Mouse (Mus musculus) Patski (cell line): ENCODE results near the gene Tpd52l2. TPM values are rescaled to one million over a fixed set of nuclear protein-coding genes. Genes with fewer than 3 reads are reported as not detected.
A peak's percentile ranks its signal among the peaks of the same experiment; 100 is the strongest.

ENCODE experiments used
- ATAC-seq: fragments of 100-300 bp; one replicate; pipeline ENCODE4 v1.8.0; 2021
- CTCF ChIA-PET: fragments of 350-600 bp; sonication (Branson Sonifier 250); formaldehyde crosslinking; loops from one replicate; lab custom pipeline; 2022; ENCODE audit warnings: inconsistent platforms; lab: Charles Lee
- POLR2A ChIA-PET: fragments of 350-600 bp; sonication (Branson Sonifier 250); formaldehyde crosslinking; loops from one replicate; lab custom pipeline; 2022; ENCODE audit warnings: antibody characterized with exemption, inconsistent platforms; lab: Charles Lee
- DNase-seq: peaks from one replicate; pipeline ENCODE4 v3.0.0-alpha.2; 2011; ENCODE audit warnings: low read depth, low spot score
- H3K27me3 ChIP-seq: fragments of 371-371 bp; one replicate; pipeline ENCODE4 v1.5.1; 2021
- CTCF ChIP-seq: fragments of 100-300 bp; IDR thresholded peaks from one replicate; pipeline ENCODE4 v1.5.1; 2021
- in situ Hi-C: fragments of 300-500 bp; cut with MboI; formaldehyde crosslinking; loops from 3 replicates; pipeline ENCODE4 v1.11.1; 2018; ENCODE audit warnings: low pct_unique_long_range_greater_than_20kb, mixed read lengths
- polyA plus RNA-seq: library from polyadenylated mRNA; unstranded; gene quantifications from one replicate; pipeline ENCODE4 v1.2.3, GENCODE M21; 2021

Tpd52l2 gene
- polyA plus RNA-seq, 1 experiment from 2014 or later: 179 TPM

GRCm38 (mm10) chr2:181497548-181497875 lies 570 bp downstream of the Tpd52l2 start:
- ChIA-PET POLR2A (interaction anchor here (0.6 kb wide), 1 partner anchor 14 kb away, joined by 3 read pairs; no protein-coding TSS in a partner anchor), CTCF (interaction anchor here (1.1 to 3.6 kb wide), 8 partner anchors 12 to 108 kb away, joined by 3 to 44 read pairs (median 7); partner anchors contain the start of gene Dnajc5)
- DNase-seq (peak; percentile 43), ATAC-seq (peak; percentile 81)
- no peak for TF ChIP-seq CTCF
- H3K27me3 ChIP-seq: no peaks in the 10 kb centered on the region
- in situ Hi-C loops: no loop called here

- no peak for DNase-seq
- H3K27me3 ChIP-seq: no peaks in the 10 kb centered on the region
- no peak for TF ChIP-seq CTCF
- POLR2A ChIA-PET: interaction anchor here (1.2 kb wide), 1 partner anchor 15 kb away, joined by 3 read pairs; no protein-coding TSS in a partner anchor
- in situ Hi-C loops: no loop called here
- CTCF ChIA-PET: interaction anchor here (0.8 to 3.1 kb wide), 6 partner anchors 9 to 166 kb away, joined by 3 to 13 read pairs (median 6); no protein-coding TSS in a partner anchor
- no peak for ATAC-seq
These were observed 1.7 kb downstream of the Tpd52l2 start for GRCm38 (mm10) chr2:181498644-181499043.

- in situ Hi-C loops: no loop called here
- ATAC-seq (no peak), DNase-seq (no peak)
- TF ChIP-seq CTCF: no peak
- CTCF ChIA-PET: interaction anchor here (1.4 kb wide), 1 partner anchor 98 kb away, joined by 5 read pairs; no protein-coding TSS in a partner anchor
- POLR2A ChIA-PET: no interaction called here
- no peaks in the 10 kb centered on the region for H3K27me3 ChIP-seq
These were observed 12.2 kb downstream of the Tpd52l2 start for GRCm38 (mm10) chr2:181509191-181509590.

- TF ChIP-seq CTCF: no peak
- in situ Hi-C loops: no loop called here
- ATAC-seq (no peak), DNase-seq (no peak)
- POLR2A ChIA-PET: interaction anchor here (0.6 kb wide), 2 partner anchors 14 to 108 kb away, joined by 3 read pairs; no protein-coding TSS in a partner anchor
- CTCF ChIA-PET: interaction anchor here (0.7 to 1.3 kb wide), 5 partner anchors 8 to 100 kb away, joined by 3 to 4 read pairs (median 3); partner anchors contain the start of gene Tpd52l2
- H3K27me3 ChIP-seq: no peaks in the 10 kb centered on the region
These were observed 14.3 kb downstream of the Tpd52l2 start for GRCm38 (mm10) chr2:181511231-181511630.

- in situ Hi-C loops: no loop called here
- TF ChIP-seq CTCF: no peak
- no peaks in the 10 kb centered on the region for H3K27me3 ChIP-seq
- no peak for ATAC-seq
- CTCF ChIA-PET: interaction anchor here (0.8 to 3.2 kb wide), 11 partner anchors 8 to 160 kb away, joined by 3 to 13 read pairs (median 4); partner anchors contain the start of gene Tpd52l2
- no peak for DNase-seq
- POLR2A ChIA-PET: interaction anchor here (1.2 to 2.1 kb wide), 4 partner anchors 14 to 62 kb away, joined by 3 to 6 read pairs (median 4); no protein-coding TSS in a partner anchor
These were observed 22.3 kb downstream of the Tpd52l2 start for GRCm38 (mm10) chr2:181519201-181519600.

- H3K27me3 ChIP-seq: no peaks in the 10 kb centered on the region
- peak; percentile 94 for ATAC-seq
- in situ Hi-C loops: no loop called here
- no peak for TF ChIP-seq CTCF
- POLR2A ChIA-PET: interaction anchor here (0.6 to 1.9 kb wide), 11 partner anchors 11 to 209 kb away, joined by 3 to 8 read pairs (median 4); no protein-coding TSS in a partner anchor
- CTCF ChIA-PET: interaction anchor here (0.8 to 1.9 kb wide), 6 partner anchors 16 to 126 kb away, joined by 3 to 12 read pairs (median 6); partner anchors contain the start of gene Tpd52l2
- DNase-seq: peak; percentile 91
These were observed 23.4 kb downstream of the Tpd52l2 start, which contains the start of gene Dnajc5 for GRCm38 (mm10) chr2:181520118-181520935. Dnajc5 (plus strand) TSS chr2:181520485.

GRCm38 (mm10) chr2:181520936-181521227 lies 23.9 kb downstream of the Tpd52l2 start:
- no peak for TF ChIP-seq CTCF
- ChIA-PET POLR2A (interaction anchor here (0.7 to 1.9 kb wide), 4 partner anchors 47 to 80 kb away, joined by 3 to 8 read pairs (median 4); no protein-coding TSS in a partner anchor), CTCF (interaction anchor here (1.4 kb wide), 1 partner anchor 109 kb away, joined by 3 read pairs; no protein-coding TSS in a partner anchor)
- ATAC-seq (no peak), DNase-seq (no peak)
- no peaks in the 10 kb centered on the region for H3K27me3 ChIP-seq
- in situ Hi-C loops: no loop called here

- no peak for TF ChIP-seq CTCF
- ChIA-PET POLR2A (interaction anchor here (1.5 to 1.9 kb wide), 2 partner anchors 47 to 79 kb away, joined by 4 to 8 read pairs; no protein-coding TSS in a partner anchor), CTCF (interaction anchor here (1.4 to 3.0 kb wide), 3 partner anchors 13 to 110 kb away, joined by 3 to 26 read pairs (median 4); partner anchors contain the start of gene Samd10)
- DNase-seq: no peak
- ATAC-seq: no peak
- in situ Hi-C loops: no loop called here
- H3K27me3 ChIP-seq: no peaks in the 10 kb centered on the region
These were observed 24.5 kb downstream of the Tpd52l2 start for GRCm38 (mm10) chr2:181521491-181521890.

GRCm38 (mm10) chr2:181522811-181523210 lies 25.9 kb downstream of the Tpd52l2 start:
- POLR2A ChIA-PET: interaction anchor here (0.7 to 1.5 kb wide), 6 partner anchors 20 to 238 kb away, joined by 3 to 4 read pairs (median 4); no protein-coding TSS in a partner anchor
- ATAC-seq: no peak
- DNase-seq: no peak
- in situ Hi-C loops: no loop called here
- no peaks in the 10 kb centered on the region for H3K27me3 ChIP-seq
- TF ChIP-seq CTCF: peak; percentile 90
- CTCF ChIA-PET: interaction anchor here (0.7 to 3.8 kb wide), 21 partner anchors 9 to 128 kb away, joined by 3 to 33 read pairs (median 5); partner anchors contain the start of genes Prpf6, Samd10 and Tpd52l2

- no peak for TF ChIP-seq CTCF
- ATAC-seq (peak; percentile 95), DNase-seq (peak; percentile 73)
- ChIA-PET CTCF (interaction anchor here (0.7 to 3.8 kb wide), 8 partner anchors 9 to 69 kb away, joined by 3 to 33 read pairs (median 4); no protein-coding TSS in a partner anchor), POLR2A (interaction anchor here (0.8 to 1.4 kb wide), 3 partner anchors 46 to 55 kb away, joined by 3 to 4 read pairs (median 3); no protein-coding TSS in a partner anchor)
- in situ Hi-C loops: no loop called here
- H3K27me3 ChIP-seq: no peaks in the 10 kb centered on the region
These were observed 28.6 kb downstream of the Tpd52l2 start for GRCm38 (mm10) chr2:181525526-181525925.
